Mouse (Mus musculus): ENCODE results near the gene H2afv.
"Not testable (repeated sequence)": the region's sequence is repeated elsewhere in the genome, so short reads cannot be mapped to it uniquely, and the experiment has no call there.

The H2afv gene

GRCm38 (mm10) chr11:6414751-6415550 is 29.3 kb downstream of the H2afv start, which contains the start of gene Ppia:
Gene Ppia, plus strand, starts transcription at chr11:6415443.
- peak; percentile 55 for DNase-seq

GRCm38 (mm10) chr11:6413264-6413663 is 31.0 kb downstream of the H2afv start:
- no peak for DNase-seq

GRCm38 (mm10) chr11:6411684-6412083 is 32.6 kb downstream of the H2afv start:
- DNase-seq = peak; percentile 81

GRCm38 (mm10) chr11:6410755-6411154 is 33.5 kb downstream of the H2afv start:
- DNase-seq = not testable (repeated sequence)

- DNase-seq = no peak
Observed at GRCm38 (mm10) chr11:6410050-6410602, 34.1 kb downstream of the H2afv start.

- DNase-seq = no peak
Observed at GRCm38 (mm10) chr11:6407162-6407621, 37.1 kb downstream of the H2afv start.

GRCm38 (mm10) chr11:6406251-6407161 is 37.7 kb downstream of the H2afv start:
- peak; percentile 74 for DNase-seq

GRCm38 (mm10) chr11:6405591-6406081 is 38.6 kb downstream of the H2afv start:
- DNase-seq = no peak

- DNase-seq = no peak
Observed at GRCm38 (mm10) chr11:6404699-6405566, 39.3 kb downstream of the H2afv start.

GRCm38 (mm10) chr11:6403830-6404405 is 40.3 kb downstream of the H2afv start:
- no peak for DNase-seq

GRCm38 (mm10) chr11:6402515-6403510 is 41.4 kb downstream of the H2afv start:
- DNase-seq = peak; percentile 59

GRCm38 (mm10) chr11:6398141-6398540 is 46.1 kb downstream of the H2afv start:
- no peak for DNase-seq

GRCm38 (mm10) chr11:6395565-6395964 is 48.7 kb downstream of the H2afv start:
- DNase-seq = no peak

- DNase-seq = no peak
Observed at GRCm38 (mm10) chr11:6393866-6394265, 50.4 kb downstream of the H2afv start.

GRCm38 (mm10) chr11:6392857-6393256 is 51.4 kb downstream of the H2afv start:
- DNase-seq = no peak

GRCm38 (mm10) chr11:6391516-6392276 is 52.5 kb downstream of the H2afv start:
- DNase-seq = no peak

GRCm38 (mm10) chr11:6390376-6391053 is 53.7 kb downstream of the H2afv start:
- no peak for DNase-seq

- DNase-seq = peak; percentile 42
Observed at GRCm38 (mm10) chr11:6389483-6389921, 54.7 kb downstream of the H2afv start.

Data from embryo, embryonic 11 days (tissue).